Mouse (Mus musculus): ENCODE results near the gene Rarb. TPM values are rescaled to one million over a fixed set of nuclear protein-coding genes. Genes with fewer than 3 reads are reported as not detected.

Rarb gene
- total RNA-seq, 2 experiments from 2014 or later: not detected

- ATAC-seq (replicated peaks; ENCODE audit: low FRiP score, poor library complexity, severe bottlenecking): no peak
These were observed 215.8 kb downstream of the Rarb start for GRCm38 (mm10) chr14:16603040-16603590.

- ATAC-seq (replicated peaks; ENCODE audit: low FRiP score, poor library complexity, severe bottlenecking): no peak
These were observed 219.7 kb downstream of the Rarb start for GRCm38 (mm10) chr14:16599224-16599623.

- no peak for ATAC-seq (replicated peaks; ENCODE audit: low FRiP score, poor library complexity, severe bottlenecking)
These were observed 220.9 kb downstream of the Rarb start for GRCm38 (mm10) chr14:16598074-16598501.

GRCm38 (mm10) chr14:16589139-16589538 is 229.8 kb downstream of the Rarb start:
- no peak for ATAC-seq (replicated peaks; ENCODE audit: low FRiP score, poor library complexity, severe bottlenecking)

GRCm38 (mm10) chr14:16578100-16578499 is 240.9 kb downstream of the Rarb start:
- no peak for ATAC-seq (replicated peaks; ENCODE audit: low FRiP score, poor library complexity, severe bottlenecking)

- no peak for ATAC-seq (replicated peaks; ENCODE audit: low FRiP score, poor library complexity, severe bottlenecking)
These were observed 241.9 kb downstream of the Rarb start for GRCm38 (mm10) chr14:16577049-16577448.

- ATAC-seq (replicated peaks; ENCODE audit: low FRiP score, poor library complexity, severe bottlenecking): no peak
These were observed 243.8 kb downstream of the Rarb start for GRCm38 (mm10) chr14:16574925-16575721.

GRCm38 (mm10) chr14:16573475-16574171 is 245.3 kb downstream of the Rarb start:
- ATAC-seq (replicated peaks; ENCODE audit: low FRiP score, poor library complexity, severe bottlenecking): no peak

GRCm38 (mm10) chr14:16572755-16573340 is 246.1 kb downstream of the Rarb start:
- ATAC-seq (replicated peaks; ENCODE audit: low FRiP score, poor library complexity, severe bottlenecking): no peak

GRCm38 (mm10) chr14:16569506-16570001 is 249.4 kb downstream of the Rarb start:
- ATAC-seq (replicated peaks; ENCODE audit: low FRiP score, poor library complexity, severe bottlenecking): no peak

GRCm38 (mm10) chr14:16566920-16567319 is 252.0 kb downstream of the Rarb start:
- ATAC-seq (replicated peaks; ENCODE audit: low FRiP score, poor library complexity, severe bottlenecking): no peak

GRCm38 (mm10) chr14:16563912-16564311 is 255.0 kb downstream of the Rarb start:
- ATAC-seq (replicated peaks; ENCODE audit: low FRiP score, poor library complexity, severe bottlenecking): no peak

GRCm38 (mm10) chr14:16561496-16562170 is 257.3 kb downstream of the Rarb start:
- ATAC-seq (replicated peaks; ENCODE audit: low FRiP score, poor library complexity, severe bottlenecking): no peak

GRCm38 (mm10) chr14:16559294-16560217 is 259.4 kb downstream of the Rarb start:
- ATAC-seq (replicated peaks; ENCODE audit: low FRiP score, poor library complexity, severe bottlenecking): no peak

GRCm38 (mm10) chr14:16558033-16558432 is 260.9 kb downstream of the Rarb start:
- no peak for ATAC-seq (replicated peaks; ENCODE audit: low FRiP score, poor library complexity, severe bottlenecking)

GRCm38 (mm10) chr14:16554643-16555459 is 264.1 kb downstream of the Rarb start:
- no peak for ATAC-seq (replicated peaks; ENCODE audit: low FRiP score, poor library complexity, severe bottlenecking)

GRCm38 (mm10) chr14:16554319-16554642 is 264.7 kb downstream of the Rarb start:
- ATAC-seq (replicated peaks; ENCODE audit: low FRiP score, poor library complexity, severe bottlenecking): no peak

GRCm38 (mm10) chr14:16552293-16552692 is 266.7 kb downstream of the Rarb start:
- ATAC-seq (replicated peaks; ENCODE audit: low FRiP score, poor library complexity, severe bottlenecking): no peak
